Mouse (Mus musculus) embryonic facial prominence, embryonic 14.5 days (tissue): ENCODE data around the gene Zfp85. TPM values are rescaled to one million over a fixed set of nuclear protein-coding genes. Genes with fewer than 3 reads are reported as not detected.
A peak's percentile ranks its signal among the peaks of the same experiment; 100 is the strongest.
"Not testable (repeated sequence)": the region's sequence is repeated elsewhere in the genome, so short reads cannot be mapped to it uniquely, and the experiment has no call there.

Source experiments
- ATAC-seq: fragments of 200-750 bp; cut with Nextera tagmentation; 2 replicates; pipeline ENCODE4 v1.8.0; 2017; ENCODE audit warnings: low read depth, moderate number of reproducible peaks, moderate TSS enrichment
- DNase-seq: peaks from one replicate; pipeline ENCODE4 v3.0.0-alpha.2; 2015; ENCODE audit warnings: low spot score
- H3K27ac ChIP-seq: fragments of 300-500 bp; sonication (generic); replicated peaks from 2 replicates; pipeline ENCODE4 v1.5.1; 2014; ENCODE audit warnings: low read depth, mild to moderate bottlenecking, low read length, moderate library complexity
- H3K27me3 ChIP-seq: fragments of 300-500 bp; sonication (generic); replicated peaks from 2 replicates; pipeline ENCODE4 v1.6.1; 2014; ENCODE audit warnings: low read length; ENCODE audit not compliant: control insufficient read depth, insufficient read depth
- H3K36me3 ChIP-seq: fragments of 300-500 bp; sonication (generic); 2 replicates; pipeline ENCODE4 v1.6.1; 2014; ENCODE audit warnings: low read length, mixed read lengths; ENCODE audit not compliant: control insufficient read depth, insufficient read depth
- H3K4me1 ChIP-seq: fragments of 300-500 bp; sonication (generic); 2 replicates; pipeline ENCODE4 v1.6.1; 2014; ENCODE audit warnings: antibody characterized with exemption, low read length; ENCODE audit not compliant: control insufficient read depth, insufficient read depth
- H3K4me2 ChIP-seq: fragments of 300-500 bp; sonication (generic); 2 replicates; pipeline ENCODE4 v1.6.1; 2014; ENCODE audit warnings: low read depth, mild to moderate bottlenecking, low read length, moderate library complexity, mixed read lengths
- H3K4me3 ChIP-seq: fragments of 300-500 bp; sonication (generic); 2 replicates; pipeline ENCODE4 v1.5.1; 2014; ENCODE audit warnings: low read depth, mild to moderate bottlenecking, low read length
- H3K9ac ChIP-seq: fragments of 300-500 bp; sonication (generic); 2 replicates; pipeline ENCODE4 v1.6.1; 2014; ENCODE audit warnings: low read depth, mild to moderate bottlenecking, low read length, moderate library complexity, mixed read lengths
- H3K9me3 ChIP-seq: fragments of 300-500 bp; sonication (generic); 2 replicates; pipeline ENCODE4 v1.6.1; 2016; ENCODE audit warnings: low read length; ENCODE audit not compliant: control insufficient read depth
- WGBS: fragments of 180-500 bp; shearing (Covaris S2); extraction: QIAGEN DNeasy Blood & Tissue Kit; methylation state at CpG from one replicate; pipeline ENCODE4 v1.1.7; 2014; 5-methylcytosine and 5-hydroxymethylcytosine counted together
- polyA plus RNA-seq: library from polyadenylated mRNA; unstranded; fragments of >200 nt; fragmentation: Nextera tagmentation; extraction: Ambion mirVana; gene quantifications from 2 replicates; pipeline ENCODE4 v1.2.1, GENCODE M21; 2014

Gene Zfp85
- polyA plus RNA-seq, result 5.3 and 6.6 TPM in 2 replicates

- 7% methylated on average over 24 of the region's 24 CpGs for WGBS
- H3K27ac ChIP-seq, result peak within 1 kb of the TSS; percentile 83
- no peaks in the 10 kb centered on the region for H3K27me3 ChIP-seq
Measured at GRCm38 (mm10) chr13:67754333-67755306, at the start of gene Zfp85. TSS of gene Zfp85 (minus strand) at chr13:67755228.

GRCm38 (mm10) chr13:67799151-67799550 lies 44.1 kb upstream of the Zfp85 start:
- not testable (repeated sequence) for DNase-seq, ATAC-seq, H3K36me3 ChIP-seq, H3K9ac ChIP-seq, H3K27ac ChIP-seq, H3K4me1 ChIP-seq, H3K4me3 ChIP-seq, H3K9me3 ChIP-seq, H3K27me3 ChIP-seq, H3K4me2 ChIP-seq
- 81% methylated on average over 3 of the region's 3 CpGs for WGBS

More at GRCm38 (mm10) chr13:67754333-67755306, at the start of gene Zfp85:
- peaks cover 6% of the 10 kb centered on the region; the same call in 1 of the 2 replicates for H3K4me1 ChIP-seq
- H3K4me3 ChIP-seq, result peak within 1 kb of the TSS; percentile 70
- H3K4me2 ChIP-seq, result peak within 1 kb of the TSS; percentile 60
- DNase-seq, result peak; percentile 88
- peaks cover 6% of the 10 kb centered on the region; the same call in 1 of the 2 replicates for H3K36me3 ChIP-seq
- ATAC-seq, result peak; percentile 95
- H3K9ac ChIP-seq, result peak within 1 kb of the TSS; percentile 71
- H3K9me3 ChIP-seq, result no peaks in the 10 kb centered on the region

DNA sequence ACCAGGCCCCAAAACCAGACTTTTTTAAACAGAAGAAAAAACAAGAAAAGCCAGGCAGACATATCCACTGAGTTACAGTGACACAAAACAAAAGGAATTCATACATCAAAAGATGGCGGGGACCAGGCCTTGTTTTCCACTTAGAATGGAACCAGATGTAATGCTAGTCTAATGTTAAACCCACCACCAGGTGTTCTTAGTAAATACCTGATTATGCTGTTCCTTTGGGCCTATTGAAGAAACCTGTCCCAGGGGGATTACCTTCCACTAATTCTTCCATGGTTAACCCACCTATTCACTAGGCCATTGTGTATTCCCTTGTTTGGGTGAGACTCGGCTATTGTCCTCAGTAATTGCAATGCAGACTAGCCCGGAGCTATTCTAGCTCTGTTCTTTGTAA lies 43.6 kb upstream of the Zfp85 start:
- Histone ChIP-seq H3K27ac (no peak overlapping the region), H3K4me2 (no peak overlapping the region), H3K9ac (no peak overlapping the region), H3K27me3 (no peaks in the 10 kb centered on the region), H3K36me3 (no peaks in the 10 kb centered on the region), H3K9me3 (no peaks in the 10 kb centered on the region), H3K4me3 (no peak overlapping the region), H3K4me1 (no peaks in the 10 kb centered on the region)
- DNase-seq, result peak; percentile 16
- WGBS, result 75% methylated on average over 3 of the region's 3 CpGs
- ATAC-seq, result peak; percentile 60; the same call in 1 of the 2 replicates

DNA sequence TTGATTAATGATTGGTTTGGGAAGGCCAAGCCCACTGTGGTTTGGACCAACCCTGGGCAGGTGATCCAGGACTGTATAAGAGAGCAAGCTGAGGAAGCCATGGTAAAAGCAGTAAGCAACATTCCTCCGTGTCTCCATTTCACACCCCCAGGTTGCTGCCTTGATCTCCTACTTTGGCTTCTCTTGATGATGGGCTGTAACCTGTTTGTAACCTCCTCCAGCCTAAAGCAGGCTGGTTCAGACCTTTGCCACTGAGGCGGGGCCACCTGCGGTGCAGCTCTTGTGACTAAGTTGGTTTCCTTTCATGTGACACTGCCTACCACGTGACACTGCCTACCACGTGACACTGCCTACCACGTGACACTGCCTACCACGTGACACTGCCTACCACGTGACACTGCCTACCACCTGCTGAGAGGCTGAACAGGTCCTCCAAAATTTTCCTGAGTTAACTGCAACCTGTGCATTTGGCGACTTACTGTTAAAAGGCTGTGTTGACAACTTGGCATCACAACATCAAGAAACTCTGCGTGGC lies 37.0 kb upstream of the Zfp85 start:
- Histone ChIP-seq H3K4me3 (no peak overlapping the region), H3K9ac (no peak overlapping the region), H3K36me3 (0 out of 2 replicates have a peak, but pooled peaks cover 5% of the 10 kb centered on the region), H3K27me3 (no peaks in the 10 kb centered on the region), H3K27ac (no peak overlapping the region), H3K4me1 (no peaks in the 10 kb centered on the region), H3K4me2 (no peak overlapping the region), H3K9me3 (peaks cover 7% of the 10 kb centered on the region; the same call in 1 of the 2 replicates)
- WGBS, result 90% methylated on average over 10 of the region's 10 CpGs
- DNase-seq, result no peak
- no peak for ATAC-seq

GRCm38 (mm10) chr13:67779265-67780221 lies 24.5 kb upstream of the Zfp85 start, which contains the start of gene Zfp493:
TSS of gene Zfp493 (plus strand) at chr13:67779693.
- peak within 1 kb of the TSS; percentile 80 for H3K4me2 ChIP-seq
- 0 out of 2 replicates have a peak, but pooled peaks cover 3% of the 10 kb centered on the region for H3K36me3 ChIP-seq
- DNase-seq (peak; percentile 94), ATAC-seq (peak; percentile 97)
- 4% methylated on average over 26 of the region's 26 CpGs for WGBS
- H3K9me3 ChIP-seq, result no peaks in the 10 kb centered on the region
- peak within 1 kb of the TSS; percentile 70 for H3K9ac ChIP-seq
- H3K4me3 ChIP-seq, result peak within 1 kb of the TSS; percentile 64
- H3K4me1 ChIP-seq, result no peaks in the 10 kb centered on the region
- H3K27ac ChIP-seq, result peak within 1 kb of the TSS; percentile 50; the same call in 1 of the 2 replicates
- H3K27me3 ChIP-seq, result no peaks in the 10 kb centered on the region

DNA sequence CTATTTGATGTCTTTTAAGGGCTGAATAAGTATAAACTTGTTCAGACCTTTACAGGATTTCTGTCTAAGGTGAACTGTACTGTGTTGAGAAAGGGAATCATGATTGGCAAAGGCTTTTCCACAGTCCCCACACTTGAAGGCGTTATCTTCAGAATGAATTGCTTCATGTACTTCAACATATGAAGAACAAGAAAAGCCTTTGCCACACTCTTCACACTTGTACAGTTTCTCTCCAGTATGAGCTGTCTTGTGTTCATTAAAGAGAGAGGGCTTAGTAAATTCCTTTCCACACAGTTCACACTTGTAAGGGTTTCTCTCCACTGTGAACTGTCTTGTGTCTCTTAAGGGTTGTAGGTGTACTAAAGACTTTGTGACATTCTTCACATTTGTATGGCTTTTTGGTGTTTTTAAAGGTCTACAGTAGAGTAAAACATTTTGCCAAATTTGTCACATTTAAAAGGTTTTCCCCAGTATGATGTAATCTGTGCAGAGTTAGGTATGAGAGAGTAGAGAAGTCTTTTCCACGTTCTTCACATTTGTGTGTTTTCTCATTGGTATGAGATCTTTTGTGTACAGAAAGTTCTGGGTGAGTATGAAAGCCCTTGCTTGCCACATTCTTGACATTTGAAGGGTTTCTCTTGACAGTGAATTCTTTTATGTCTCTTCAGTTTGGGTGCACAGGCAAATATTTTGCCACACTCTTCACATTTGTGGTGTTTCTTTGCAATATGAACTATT lies 8.2 kb upstream of the Zfp85 start:
- H3K4me1 ChIP-seq, result no peaks in the 10 kb centered on the region
- no peak for ATAC-seq
- no peaks in the 10 kb centered on the region for H3K9me3 ChIP-seq
- H3K4me2 ChIP-seq, result no peak overlapping the region
- no peaks in the 10 kb centered on the region for H3K36me3 ChIP-seq
- H3K27me3 ChIP-seq, result no peaks in the 10 kb centered on the region
- H3K4me3 ChIP-seq, result no peak overlapping the region
- WGBS, result 80% methylated on average over 2 of the region's 2 CpGs
- H3K9ac ChIP-seq, result no peak overlapping the region
- H3K27ac ChIP-seq, result no peak overlapping the region
- DNase-seq, result no peak

DNA sequence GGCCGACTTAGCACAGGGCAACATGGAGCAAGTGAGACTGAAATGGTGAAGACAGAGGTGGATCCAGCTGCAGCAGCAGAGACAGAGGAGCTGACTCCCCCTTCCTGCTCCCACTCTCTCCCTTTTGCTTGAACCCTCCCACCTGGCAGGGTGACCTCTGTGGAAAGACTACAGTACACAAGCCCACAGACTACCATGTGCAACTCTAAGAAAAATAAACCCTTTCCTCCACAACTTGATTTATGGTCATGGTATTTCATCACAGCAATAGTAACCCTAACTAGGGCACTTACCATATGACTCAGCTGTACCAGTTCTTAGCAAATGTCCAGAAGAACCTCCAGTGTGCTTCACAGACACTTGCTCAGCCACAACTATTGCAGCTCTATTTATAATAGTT lies 4.9 kb upstream of the Zfp85 start:
- DNase-seq (no peak), ATAC-seq (no peak)
- no peaks in the 10 kb centered on the region for H3K27me3 ChIP-seq
- no peak overlapping the region for H3K27ac ChIP-seq
- no peaks in the 10 kb centered on the region for H3K36me3 ChIP-seq
- H3K4me1 ChIP-seq, result 0 out of 2 replicates have a peak, but pooled peaks cover 3% of the 10 kb centered on the region
- H3K4me3 ChIP-seq, result no peak overlapping the region
- no peak overlapping the region for H3K4me2 ChIP-seq
- no peaks in the 10 kb centered on the region for H3K9me3 ChIP-seq
- H3K9ac ChIP-seq, result no peak overlapping the region
- WGBS, result 75% methylated on average over 1 of the region's 1 CpGs
